Mouse (Mus musculus) adrenal gland, postnatal 14 days (tissue): ENCODE data around the gene Arpc2. TPM values are rescaled to one million over a fixed set of nuclear protein-coding genes. Genes with fewer than 3 reads are reported as not detected.
A peak's percentile ranks its signal among the peaks of the same experiment; 100 is the strongest.

Source experiments
- DNase-seq: peaks from one replicate; pipeline ENCODE4 v3.0.0; 2021; ENCODE audit warnings: mixed read lengths
- total RNA-seq: library from RNA; stranded (reverse); gene quantifications from 2 replicates; pipeline ENCODE4 v1.2.3, GENCODE M21; 2021

Arpc2 gene
- total RNA-seq, 1 experiment from 2014 or later: 177 TPM

DNA sequence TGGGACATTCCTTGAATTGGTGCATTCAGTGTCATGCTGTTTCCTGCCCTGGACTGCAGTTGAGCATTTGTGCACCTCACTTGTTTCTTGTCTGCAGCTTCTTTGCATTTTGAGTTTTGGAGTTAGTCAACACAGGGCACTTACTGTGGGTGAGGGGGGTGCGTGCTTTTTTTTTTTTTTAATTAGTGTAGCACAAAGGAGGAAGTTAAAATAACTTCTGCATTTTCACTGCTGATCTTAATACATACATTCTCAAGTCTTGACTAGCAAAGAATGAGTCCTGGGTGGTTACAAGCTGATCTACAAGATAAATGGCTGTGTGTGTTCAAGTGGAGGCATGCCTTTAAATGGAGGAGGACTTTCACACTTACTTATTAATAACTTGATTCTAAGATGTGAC lies 2.3 kb downstream of the Arpc2 start:
- no peak for DNase-seq

DNA sequence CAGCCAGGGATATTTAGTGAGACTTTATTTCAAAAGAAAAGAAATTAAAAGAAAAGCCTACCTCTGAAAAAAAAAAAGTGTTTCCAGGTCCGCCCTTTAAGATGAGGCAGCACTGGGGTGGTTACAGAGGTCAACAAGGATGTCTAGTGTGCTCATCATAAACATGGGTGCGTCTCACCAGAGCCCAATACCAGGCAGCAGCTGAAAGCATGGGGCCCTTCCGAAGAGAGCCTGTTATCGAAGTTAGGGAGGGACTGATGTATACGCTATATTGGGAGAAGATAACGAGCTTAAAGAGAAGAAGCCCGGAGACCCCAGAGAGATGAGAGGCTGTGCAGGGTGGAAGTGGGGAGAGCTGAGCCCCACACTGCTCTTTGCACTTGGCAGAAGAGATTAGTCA lies 3.3 kb downstream of the Arpc2 start:
- no peak for DNase-seq

DNA sequence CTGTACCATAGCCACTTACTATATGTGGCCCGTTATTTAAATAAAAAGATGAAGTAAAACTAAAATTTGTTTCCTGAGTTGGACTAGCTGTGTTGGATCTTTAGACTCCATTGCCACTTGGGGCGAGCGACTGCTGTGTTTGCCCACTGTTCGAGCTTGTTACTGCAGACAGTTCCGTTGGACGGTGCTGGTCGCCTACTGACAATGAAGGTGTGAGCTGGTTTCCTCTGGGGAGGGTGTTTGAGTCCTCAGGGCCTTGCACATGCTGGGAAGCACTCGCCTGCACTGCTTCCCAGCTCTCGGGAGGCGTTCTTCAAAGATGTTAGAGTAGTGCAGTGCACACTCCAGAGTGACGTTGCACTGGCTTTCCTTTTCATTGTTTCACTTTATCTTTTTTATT lies 3.7 kb downstream of the Arpc2 start:
- DNase-seq: no peak

DNA sequence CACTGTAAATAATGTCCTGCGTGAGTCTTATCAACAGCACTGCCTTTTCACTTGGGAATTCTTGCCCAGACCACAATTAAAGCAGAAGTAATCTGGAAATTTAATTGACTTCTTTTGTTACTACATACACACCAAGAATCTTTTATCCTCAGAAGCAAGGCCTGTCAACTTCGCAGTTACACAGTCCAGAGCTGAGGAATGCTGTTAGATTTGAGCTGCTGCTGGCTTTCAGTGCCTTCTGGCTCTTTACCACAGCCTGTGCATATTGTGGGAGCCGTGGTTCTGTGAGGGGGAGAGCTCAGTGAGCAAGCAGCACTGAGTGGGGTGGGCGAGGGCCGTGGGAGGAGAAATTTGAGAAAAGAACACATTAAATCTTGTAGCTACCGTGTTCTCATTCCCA lies 4.4 kb downstream of the Arpc2 start:
- no peak for DNase-seq

DNA sequence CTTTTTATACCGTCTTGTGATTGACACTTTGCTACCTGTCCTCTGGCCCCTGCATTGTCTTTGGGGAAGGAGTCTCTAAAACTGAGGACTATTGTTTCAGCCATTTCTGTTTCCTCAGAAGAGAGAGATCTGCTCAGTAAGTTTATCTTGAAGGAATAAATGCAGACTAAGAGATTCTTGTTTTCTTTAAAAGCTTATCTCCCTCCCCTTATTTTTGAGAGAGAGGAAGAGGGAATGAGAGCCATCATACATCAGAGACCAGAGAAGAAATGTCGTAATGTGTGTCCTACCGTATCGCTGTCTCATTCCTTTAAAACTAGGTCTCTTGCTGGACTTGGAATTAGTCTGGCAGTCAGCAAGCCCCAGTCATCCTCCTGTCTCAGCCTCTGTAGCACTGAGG lies 4.9 kb downstream of the Arpc2 start:
- no peak for DNase-seq

DNA sequence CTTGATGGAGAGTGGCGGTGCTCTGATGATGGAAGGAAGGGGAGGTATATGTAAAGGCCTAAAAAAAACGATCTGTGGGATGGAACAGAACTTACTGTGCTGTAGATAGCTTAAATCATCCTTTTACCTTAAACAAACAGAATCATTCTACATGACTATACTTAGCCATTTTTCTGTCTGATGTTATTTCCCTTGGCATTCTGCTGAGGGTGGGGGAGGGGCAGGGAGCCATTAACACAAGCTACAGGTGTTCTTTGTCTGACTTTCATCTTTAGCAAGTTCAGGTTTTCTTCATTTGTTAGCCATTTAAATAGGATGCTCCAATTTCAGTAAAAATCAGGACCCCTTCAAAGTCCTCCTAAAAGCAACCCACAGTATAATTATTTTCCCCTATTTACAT lies 9.6 kb downstream of the Arpc2 start:
- no peak for DNase-seq

DNA sequence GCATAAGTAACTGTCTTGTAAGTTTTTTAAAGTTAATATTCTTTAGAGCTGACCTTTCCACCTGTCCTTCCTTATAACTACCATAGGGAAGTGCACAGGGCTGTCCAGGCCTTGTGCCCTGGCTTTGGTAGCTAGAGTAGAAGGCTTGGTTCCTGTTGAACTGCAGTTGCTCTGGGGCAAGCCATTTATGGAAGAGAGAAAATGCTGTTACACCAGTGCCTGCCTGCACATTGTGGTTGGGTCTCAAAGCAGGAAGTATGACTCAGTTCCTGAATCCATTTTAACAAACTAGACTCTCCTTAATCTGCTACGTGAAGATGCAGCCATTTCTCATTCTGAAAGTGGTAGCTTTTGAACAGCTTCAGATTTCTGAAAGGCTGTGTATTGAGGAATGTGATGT lies 12.9 kb downstream of the Arpc2 start:
- peak; percentile 40 for DNase-seq

DNA sequence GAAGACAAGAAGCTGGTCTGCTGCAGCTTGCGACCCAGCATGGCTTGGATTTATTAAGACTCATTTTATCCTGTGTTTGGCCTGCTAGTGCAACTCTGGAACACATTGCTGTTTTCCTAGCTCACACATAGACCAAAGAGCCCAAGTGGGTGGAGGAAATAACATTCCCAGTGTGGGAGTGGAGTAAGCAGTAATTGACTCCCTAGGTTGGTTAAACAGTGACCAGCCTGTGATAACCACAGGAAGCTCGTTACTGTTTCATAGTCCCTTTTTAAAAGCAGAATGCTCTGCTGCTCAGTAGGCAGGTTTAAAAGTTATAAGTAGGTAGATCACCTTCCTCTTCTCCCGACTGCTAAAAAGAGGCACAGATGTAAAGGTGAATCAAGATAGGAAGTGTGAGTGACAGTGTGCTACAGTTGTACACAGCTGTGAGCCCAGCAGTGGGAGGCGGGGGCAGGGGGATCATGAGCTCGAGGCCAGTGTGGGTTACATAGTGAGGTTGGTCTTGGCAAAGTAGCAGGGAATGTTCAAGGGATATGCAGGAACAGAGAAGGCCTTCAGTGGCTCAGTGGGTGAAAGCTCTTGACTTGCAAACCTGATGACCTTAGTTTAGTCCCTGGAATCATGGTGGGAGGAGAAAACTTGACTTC lies 13.6 kb downstream of the Arpc2 start:
- no peak for DNase-seq

DNA sequence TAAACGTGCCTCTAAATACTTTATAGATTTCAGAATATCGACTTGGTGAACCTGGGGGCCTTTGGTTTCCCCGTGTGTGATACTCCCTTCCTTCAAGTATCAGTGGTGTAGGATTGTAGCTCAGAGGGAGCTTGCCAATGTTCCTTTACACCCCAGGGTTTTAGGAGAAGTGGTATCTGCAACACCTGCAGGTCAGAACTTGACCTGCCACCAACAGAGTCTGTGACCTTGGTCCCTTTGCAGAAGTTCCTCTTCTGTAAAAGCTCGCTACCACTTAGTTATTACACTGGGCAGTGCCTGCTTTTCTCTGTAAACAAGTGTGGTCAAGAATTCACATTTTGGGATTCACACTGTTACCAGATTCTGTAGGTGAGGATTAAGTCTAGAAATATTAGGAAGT lies 14.2 kb downstream of the Arpc2 start:
- DNase-seq: no peak

DNA sequence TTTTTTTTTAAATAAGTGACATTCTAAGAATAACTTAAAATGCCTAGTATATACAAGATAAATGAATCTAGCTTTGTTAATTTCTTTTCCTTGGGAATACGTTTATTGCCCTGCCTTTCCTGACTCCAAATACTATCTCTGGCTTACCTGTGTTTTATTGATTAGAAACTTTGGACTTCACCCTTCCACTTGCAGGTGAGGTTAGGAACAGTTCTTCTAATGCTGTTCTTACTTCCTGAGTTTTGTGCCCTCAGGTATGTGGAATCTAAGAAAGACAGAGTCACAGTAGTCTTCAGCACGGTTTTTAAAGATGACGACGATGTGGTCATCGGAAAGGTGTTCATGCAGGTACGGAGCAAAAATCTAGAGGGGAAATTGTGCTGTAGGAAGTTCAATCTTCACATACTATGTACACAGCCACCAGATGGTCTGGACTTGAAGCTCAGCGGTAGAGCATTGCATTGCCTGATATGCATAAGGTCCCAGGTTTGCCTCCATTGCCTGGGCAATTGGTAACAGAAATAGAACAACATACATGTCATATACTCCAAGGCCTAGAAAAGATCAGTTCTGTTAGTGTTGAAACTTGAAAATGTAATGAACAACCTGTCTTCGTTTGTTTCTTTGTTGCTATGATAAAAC lies 19.9 kb downstream of the Arpc2 start:
- DNase-seq: no peak

DNA sequence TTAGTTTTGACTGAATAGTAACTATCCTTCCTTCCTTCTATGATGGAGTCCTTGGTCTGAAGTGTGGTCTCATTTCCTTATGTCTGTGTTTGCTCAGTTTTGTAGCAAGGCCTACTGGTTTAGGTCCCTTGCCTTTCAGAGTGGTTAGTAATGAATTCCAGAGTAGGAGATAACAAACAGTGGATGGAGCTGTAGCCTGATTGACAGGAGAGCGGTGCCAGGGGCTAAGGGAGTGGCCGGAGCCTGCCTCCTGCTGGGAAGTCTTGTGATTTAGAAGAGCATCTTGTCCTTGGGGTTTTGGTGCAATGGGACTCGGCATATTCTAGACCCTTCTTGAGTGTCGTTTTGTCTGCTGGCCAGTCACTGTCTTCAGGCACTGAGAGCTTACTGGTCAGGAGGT lies 20.9 kb downstream of the Arpc2 start:
- no peak for DNase-seq

DNA sequence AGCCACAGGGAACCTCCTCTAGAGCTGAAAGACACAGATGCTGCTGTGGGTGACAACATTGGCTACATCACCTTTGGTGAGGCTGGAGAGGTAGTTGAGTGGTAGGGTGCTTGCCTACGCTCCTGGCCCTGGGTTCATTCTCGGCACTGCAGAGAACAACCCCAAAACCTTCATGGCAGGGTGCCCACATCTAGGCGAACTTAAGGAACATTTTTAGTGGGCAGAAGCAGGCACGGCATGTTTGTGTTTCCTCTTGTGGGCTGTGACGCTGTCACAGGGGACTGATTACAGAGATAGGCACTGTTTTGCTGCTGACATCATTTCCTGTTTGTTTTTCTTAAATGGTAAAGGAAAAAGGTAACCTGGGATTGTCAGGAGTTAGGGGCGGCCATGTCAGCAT lies 26.6 kb downstream of the Arpc2 start:
- no peak for DNase-seq

DNA sequence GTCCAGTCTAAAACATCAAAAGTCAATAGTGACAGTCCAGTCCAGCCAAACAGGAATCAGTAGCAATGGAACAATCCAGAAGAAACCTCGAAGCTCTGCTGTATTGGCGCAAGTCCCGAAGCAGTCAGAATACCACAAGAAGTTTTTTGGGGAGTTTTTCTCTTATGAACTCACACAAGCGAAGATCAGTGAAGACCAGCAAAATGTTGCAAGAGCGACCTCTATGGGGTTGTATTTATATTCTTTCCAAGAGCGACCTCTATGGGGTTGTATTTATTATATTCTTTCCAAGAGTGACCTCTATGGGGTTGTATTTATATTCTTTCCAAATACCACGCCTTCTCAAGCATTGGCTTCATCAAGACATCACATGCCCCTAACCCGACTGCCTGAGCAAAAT lies 32.9 kb downstream of the Arpc2 start:
- DNase-seq: no peak

DNA sequence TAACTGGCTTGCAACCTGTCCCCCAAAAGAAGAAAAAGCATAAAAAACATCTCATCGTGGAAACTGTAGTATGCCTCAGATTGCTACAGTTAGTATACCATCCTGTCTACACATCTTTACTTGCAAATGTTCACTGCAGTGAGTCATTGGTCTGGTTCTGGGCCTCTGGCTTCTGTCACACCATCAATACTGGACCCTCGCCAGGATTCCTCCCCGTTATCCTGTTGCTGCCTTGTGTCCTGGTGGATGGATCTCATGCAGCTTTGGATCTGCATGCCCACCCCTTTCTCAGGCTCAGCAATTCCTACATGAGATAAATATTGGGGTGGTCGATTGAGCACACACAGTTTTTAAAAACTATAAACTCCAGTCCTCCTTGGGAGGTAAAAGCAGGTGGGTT lies 35.8 kb downstream of the Arpc2 start:
- peak; percentile 57 for DNase-seq

DNA sequence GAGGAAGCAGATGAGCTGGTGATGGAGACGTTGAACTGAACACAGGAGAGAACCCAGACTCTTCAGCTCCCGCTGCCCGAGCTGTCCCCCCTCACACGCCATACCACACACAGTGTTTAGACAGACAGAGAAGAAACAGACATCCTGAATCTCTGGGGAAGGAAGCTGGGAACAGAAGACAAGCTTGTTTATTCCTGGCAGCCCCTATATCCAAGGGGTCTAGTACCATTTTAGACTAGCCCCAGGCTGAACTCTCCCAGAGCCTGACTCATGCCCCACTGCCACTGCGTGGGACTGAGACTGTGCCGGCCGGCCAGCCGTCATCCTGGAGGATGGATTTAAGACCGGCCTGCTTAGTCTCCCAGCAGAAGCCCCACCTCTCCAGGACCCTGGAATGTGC lies 39.1 kb downstream of the Arpc2 start:
- no peak for DNase-seq

DNA sequence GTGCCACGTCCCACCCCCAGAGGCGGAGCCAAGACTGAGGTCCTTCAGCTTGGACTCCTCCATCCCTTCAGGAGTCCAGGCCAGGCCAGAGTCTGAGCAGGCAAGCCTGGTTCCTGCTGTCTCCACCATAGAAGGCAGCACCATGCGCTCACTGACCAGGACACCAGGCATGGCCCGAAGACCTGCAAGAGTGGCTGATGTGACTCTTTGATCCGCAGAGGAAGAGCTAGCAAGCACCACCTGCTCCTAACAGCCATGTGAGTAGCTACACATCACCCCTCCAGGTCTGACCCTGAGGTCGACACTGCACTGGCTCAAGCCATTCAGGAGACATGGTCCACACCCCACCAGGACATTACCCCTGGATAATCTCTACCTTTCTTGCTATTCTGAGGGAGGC lies 41.2 kb downstream of the Arpc2 start:
- DNase-seq: no peak

DNA sequence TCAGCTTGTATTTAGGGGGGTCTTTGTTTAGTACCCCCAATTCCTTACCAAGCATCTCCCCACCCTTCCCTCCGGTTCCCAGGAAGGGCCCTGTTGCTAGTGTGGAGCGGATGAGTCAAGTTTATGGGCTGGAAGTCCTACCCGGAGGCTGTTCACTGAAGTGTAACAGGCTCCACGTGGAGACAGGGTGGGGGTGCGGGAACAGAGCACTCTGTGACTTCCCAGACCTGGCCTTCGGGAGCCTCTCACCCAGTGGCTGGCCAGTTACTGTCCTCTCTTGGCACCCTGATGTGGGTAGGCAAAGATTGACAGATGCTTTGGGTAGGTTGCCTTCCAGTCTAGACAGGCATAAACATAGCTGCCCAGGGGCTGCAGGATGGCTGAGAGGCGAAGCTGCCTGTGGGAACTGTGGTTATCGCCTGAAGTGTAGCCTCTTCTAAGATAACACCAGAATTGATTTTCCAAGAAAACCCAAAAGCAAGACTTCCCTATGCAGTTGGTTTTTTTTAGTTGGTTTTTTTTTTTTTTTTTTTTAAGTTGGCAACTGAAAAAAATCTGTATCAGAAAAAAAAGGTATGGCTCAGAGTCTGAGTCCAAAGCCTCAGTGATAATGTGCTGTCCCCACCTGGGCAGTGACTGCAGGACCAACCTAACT lies 42.1 kb downstream of the Arpc2 start:
- no peak for DNase-seq

DNA sequence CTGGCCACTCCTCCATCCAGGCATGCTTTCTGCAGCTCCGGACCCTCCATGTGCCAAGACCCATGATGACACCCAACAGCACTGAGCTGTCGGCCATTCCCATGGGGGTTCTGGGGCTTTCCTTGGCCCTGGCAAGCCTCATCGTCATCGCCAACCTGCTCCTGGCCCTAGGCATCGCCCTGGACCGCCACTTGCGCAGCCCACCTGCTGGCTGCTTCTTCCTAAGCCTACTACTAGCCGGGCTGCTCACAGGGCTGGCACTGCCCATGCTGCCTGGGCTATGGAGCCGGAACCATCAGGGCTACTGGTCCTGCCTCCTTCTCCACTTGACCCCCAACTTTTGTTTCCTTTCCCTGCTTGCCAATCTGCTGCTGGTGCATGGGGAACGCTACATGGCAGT lies 42.7 kb downstream of the Arpc2 start, which contains the start of gene Gpbar1:
TSS of gene Gpbar1 (plus strand) at position 13 of the 400 bp plus-strand sequence.
- no peak for DNase-seq

DNA sequence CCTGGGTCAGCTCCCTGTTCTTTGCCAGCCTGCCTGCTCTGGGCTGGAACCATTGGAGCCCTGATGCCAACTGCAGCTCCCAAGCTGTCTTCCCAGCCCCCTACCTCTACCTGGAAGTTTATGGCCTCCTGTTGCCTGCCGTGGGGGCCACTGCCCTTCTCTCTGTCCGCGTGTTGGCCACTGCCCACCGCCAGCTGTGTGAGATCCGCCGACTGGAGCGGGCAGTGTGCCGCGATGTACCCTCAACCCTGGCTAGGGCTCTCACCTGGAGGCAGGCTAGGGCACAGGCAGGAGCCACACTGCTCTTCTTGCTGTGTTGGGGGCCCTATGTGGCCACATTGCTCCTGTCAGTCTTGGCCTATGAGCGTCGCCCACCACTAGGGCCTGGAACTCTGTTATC lies 43.1 kb downstream of the Arpc2 start:
- no peak for DNase-seq

DNA sequence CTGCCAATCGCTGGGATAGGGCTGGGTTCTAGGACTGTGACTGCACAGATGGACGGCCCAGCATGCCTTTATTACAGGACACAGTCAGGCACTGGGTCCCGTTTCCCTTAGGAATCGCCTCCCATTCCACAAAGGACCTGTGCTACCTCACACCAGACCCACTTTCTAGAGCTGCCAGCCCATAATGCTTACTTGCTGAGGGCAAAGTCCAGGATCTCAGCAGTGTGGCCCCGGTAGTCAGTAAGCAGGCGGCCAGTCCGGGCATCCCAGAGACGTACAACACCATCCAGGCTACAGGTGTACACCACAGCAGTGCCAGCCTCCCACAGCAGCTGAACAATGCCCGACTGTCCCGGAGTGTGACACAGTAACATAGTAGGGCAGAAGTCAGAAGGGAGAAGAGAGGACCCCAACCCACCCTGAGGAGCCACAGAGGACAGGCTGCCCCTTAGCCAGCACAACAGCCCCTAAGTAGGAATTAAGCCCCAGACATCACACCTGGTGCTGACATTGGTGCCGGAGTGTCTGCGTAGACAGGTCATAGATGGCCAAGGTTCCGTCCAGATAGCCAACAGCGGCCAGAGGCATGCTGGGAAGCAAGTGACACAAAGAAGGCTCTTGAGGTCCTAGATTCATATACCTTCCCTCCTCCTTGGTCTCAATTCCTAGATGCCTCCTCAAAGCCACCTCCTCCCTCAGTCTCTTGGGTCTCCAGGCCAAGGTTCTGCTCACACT lies 44.9 kb downstream of the Arpc2 start:
- no peak for DNase-seq

DNA sequence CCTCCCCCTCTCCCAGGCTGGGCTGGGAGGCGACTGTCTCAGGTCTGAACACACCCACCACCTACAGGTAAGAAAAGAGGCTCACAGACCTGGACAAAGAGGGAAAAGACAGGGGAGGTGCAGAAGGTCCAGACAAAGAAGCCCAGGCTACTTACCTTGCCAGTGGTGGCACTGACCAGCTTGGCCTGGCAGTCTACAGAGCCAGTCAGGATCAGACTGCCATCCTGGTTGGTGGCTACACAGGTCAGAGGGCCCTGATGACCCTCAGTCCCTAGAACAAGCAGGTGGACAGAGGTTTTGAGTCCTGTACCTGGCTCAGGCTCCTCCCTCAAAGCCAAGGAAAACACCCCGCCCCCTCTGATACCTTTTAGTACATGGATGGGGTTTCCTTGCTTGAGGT lies 45.5 kb downstream of the Arpc2 start:
- no peak for DNase-seq

DNA sequence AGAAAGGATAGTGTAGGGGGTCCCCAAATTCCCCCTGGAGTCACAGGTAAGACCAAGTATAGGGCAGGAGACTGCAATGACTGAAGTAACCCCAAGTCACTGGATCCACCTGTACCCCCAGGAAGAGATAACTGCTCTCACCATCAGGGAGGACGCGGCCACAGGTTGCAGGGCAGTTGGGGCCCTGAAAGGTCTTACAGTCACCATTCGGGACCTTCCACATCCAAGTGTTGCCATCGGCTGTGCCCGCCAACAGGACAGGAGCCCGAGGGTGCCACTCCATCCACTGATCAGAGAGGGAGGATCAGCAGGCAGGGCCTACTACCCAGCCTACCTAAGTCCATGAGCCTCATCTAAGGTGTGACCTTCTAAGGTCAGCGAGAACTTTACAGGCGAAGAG lies 46.0 kb downstream of the Arpc2 start:
- no peak for DNase-seq

DNA sequence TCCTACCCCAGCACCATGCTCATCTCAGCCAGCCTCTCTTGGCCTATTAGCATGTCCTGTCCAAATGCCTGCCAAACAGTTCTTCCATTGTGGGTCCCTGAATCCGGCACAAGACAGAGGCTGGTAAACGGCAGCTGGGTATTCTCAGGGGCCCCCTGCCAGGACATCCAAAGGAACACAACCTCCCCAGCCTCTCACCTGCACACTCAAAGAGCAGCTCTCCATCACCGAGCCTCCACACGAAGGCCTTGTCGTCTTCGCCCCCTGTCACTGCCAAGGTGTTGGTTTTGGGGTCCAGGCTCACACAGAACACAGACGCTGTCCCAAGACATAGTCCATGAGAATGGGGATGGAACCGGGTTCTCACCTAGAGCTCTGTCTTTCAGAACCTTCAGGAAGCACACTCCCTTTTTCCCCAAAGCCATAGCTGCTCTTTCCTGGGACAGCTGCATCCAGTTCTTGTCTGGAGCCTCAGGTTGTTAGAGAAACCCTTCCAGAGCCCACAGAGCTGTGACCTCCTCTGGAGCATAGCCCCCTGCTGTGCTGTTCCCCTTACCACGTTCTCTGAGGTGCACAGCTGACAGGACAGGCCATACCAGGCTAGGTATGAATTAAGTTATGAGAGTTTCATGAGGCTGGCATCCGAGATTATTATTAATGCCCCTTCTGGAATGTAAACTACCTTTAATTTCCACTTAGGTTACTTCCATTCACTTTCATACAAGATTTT lies 47.2 kb downstream of the Arpc2 start:
- DNase-seq: no peak
